Mouse (Mus musculus) MEL (cell line): Measurements from ENCODE around the gene Fbxl15.

Source experiments
- CTCF ChIP-seq, 3 experiments: IDR thresholded peaks in 2 of 3; conservative IDR thresholded peaks in 1 of 3; 2 replicates each; pipeline ENCODE4 v1.5.1; 2011 to 2012; ENCODE audit warnings: low read length in 3 of 3, low read depth in 2 of 3, mild to moderate bottlenecking in 2 of 3, improper control_type of control experiment in 1 of 3, inconsistent platforms in 1 of 3, mixed read lengths in 1 of 3, moderate library complexity in 1 of 3; ENCODE audit not compliant: control insufficient read depth in 1 of 3, insufficient read depth in 1 of 3, poor library complexity in 1 of 3, severe bottlenecking in 1 of 3
- EP300 ChIP-seq, 2 experiments: IDR thresholded peaks; 2 replicates each; pipeline ENCODE4 v1.6.1; 2011; ENCODE audit warnings: improper control_type of control experiment in 2 of 2, low read length in 2 of 2, low read depth in 1 of 2, mild to moderate bottlenecking in 1 of 2
- GATA1 ChIP-seq: IDR thresholded peaks from 2 replicates; pipeline ENCODE4 v1.6.1; 2011; ENCODE audit warnings: low read depth, low read length, improper control_type of control experiment
- MAZ ChIP-seq: IDR thresholded peaks from 2 replicates; pipeline ENCODE4 v1.6.1; 2012; ENCODE audit warnings: low read depth, mild to moderate bottlenecking, inconsistent platforms, low read length, improper control_type of control experiment
- NELFE ChIP-seq: IDR thresholded peaks from 2 replicates; pipeline ENCODE4 v1.6.1; 2011; ENCODE audit warnings: low read depth, low read length, improper control_type of control experiment
- POLR2A ChIP-seq, 2 experiments: IDR thresholded peaks; 2 replicates each; pipeline ENCODE4 v1.6.1; 2011 to 2012; ENCODE audit warnings: low read length in 2 of 2, mild to moderate bottlenecking in 2 of 2, control low read depth in 1 of 2, improper control_type of control experiment in 1 of 2, low read depth in 1 of 2, moderate library complexity in 1 of 2; ENCODE audit not compliant: control insufficient read depth in 1 of 2, insufficient read depth in 1 of 2, poor library complexity in 1 of 2
- POLR2AphosphoS2 ChIP-seq: IDR thresholded peaks from 2 replicates; pipeline ENCODE4 v1.6.1; 2011; ENCODE audit warnings: low read length, improper control_type of control experiment
- TBP ChIP-seq: IDR thresholded peaks from 2 replicates; pipeline ENCODE4 v1.8.0; 2011; ENCODE audit warnings: low read depth, low read length, improper control_type of control experiment
- USF1 ChIP-seq: IDR thresholded peaks from 2 replicates; pipeline ENCODE4 v1.6.1; 2014; ENCODE audit warnings: low read depth, mild to moderate bottlenecking, inconsistent platforms, low read length, improper control_type of control experiment, moderate library complexity
- ZMIZ1 ChIP-seq: IDR thresholded peaks from 2 replicates; pipeline ENCODE4 v1.6.1; 2012; ENCODE audit warnings: low read depth, mild to moderate bottlenecking, inconsistent platforms, low read length, improper control_type of control experiment, moderate library complexity

GRCm38 (mm10) chr19:46322996-46323572 lies 4.9 kb upstream of the Fbxl15 start:
- no peak for TF ChIP-seq MAZ
- no peak for TF ChIP-seq CTCF (IDR thresholded peaks at IDR 0.05 in 2 of 3, conservative IDR thresholded peaks at IDR 0.05 in 1 of 3; ENCODE audit: control insufficient read depth in 1 of 3, insufficient read depth in 1 of 3, low read depth in 2 of 3, low read length in 3 of 3, poor library complexity in 1 of 3, severe bottlenecking in 1 of 3)
- no peak for TF ChIP-seq POLR2A (IDR thresholded peaks at IDR 0.05; ENCODE audit: control insufficient read depth in 1 of 2, insufficient read depth in 1 of 2, low read depth in 1 of 2, low read length in 2 of 2, poor library complexity in 1 of 2)
- no peak for TF ChIP-seq POLR2AphosphoS2
- no peak for TF ChIP-seq EP300 (IDR thresholded peaks at IDR 0.05; ENCODE audit: low read depth in 1 of 2, low read length in 2 of 2)
- no peak for TF ChIP-seq NELFE
- no peak for TF ChIP-seq TBP
- no peak for TF ChIP-seq GATA1
- no peak for TF ChIP-seq USF1
- no peak for TF ChIP-seq ZMIZ1
